Mouse (Mus musculus) mature B cell (primary cell): ENCODE measurements around the gene Cytl1.

Experiments
- in situ Hi-C: fragments of 300-500 bp; cut with MboI; formaldehyde crosslinking; loops from 2 replicates; pipeline ENCODE4 v1.14.3; 2019

Gene Cytl1

GRCm38 (mm10) chr5:37769031-37769430 is 33.7 kb downstream of the Cytl1 start:
- in situ Hi-C loops: no loop called here

- in situ Hi-C loops: no loop called here
These were observed 35.6 kb downstream of the Cytl1 start for GRCm38 (mm10) chr5:37770870-37771269.

GRCm38 (mm10) chr5:37774011-37774410 is 38.7 kb downstream of the Cytl1 start:
- in situ Hi-C loops: no loop called here

- in situ Hi-C loops: no loop called here
These were observed 40.4 kb downstream of the Cytl1 start for GRCm38 (mm10) chr5:37775681-37776080.

GRCm38 (mm10) chr5:37783306-37783705 is 48.0 kb downstream of the Cytl1 start:
- in situ Hi-C loops: no loop called here

- in situ Hi-C loops: no loop called here
These were observed 49.6 kb downstream of the Cytl1 start for GRCm38 (mm10) chr5:37784847-37785391.
